Mouse (Mus musculus) granulocyte monocyte progenitor cell, adult 5-6 weeks (primary cell): ENCODE results near the gene Fam155a. TPM values are rescaled to one million over a fixed set of nuclear protein-coding genes. Genes with fewer than 3 reads are reported as not detected.
A peak's percentile ranks its signal among the peaks of the same experiment; 100 is the strongest.
"Not testable (repeated sequence)": the region's sequence is repeated elsewhere in the genome, so short reads cannot be mapped to it uniquely, and the experiment has no call there.

Experiments
- ATAC-seq: replicated peaks from 2 replicates; pipeline ENCODE4 v1.8.0; 2016; ENCODE audit warnings: mild to moderate bottlenecking, moderate TSS enrichment, inconsistent platforms; ENCODE audit not compliant: poor library complexity, severe bottlenecking
- total RNA-seq, 2 experiments: library from RNA; stranded (forward) in 1 of 2; stranded (reverse) in 1 of 2; fragments of 200-712, 200-1000 nt in 1 of 2; fragments of >200 nt in 1 of 2; fragmentation: Nextera tagmentation in 1 of 2; gene quantifications; 2 replicates each; pipeline ENCODE4 v1.2.3; 2014 to 2017

Fam155a gene
- total RNA-seq (2014; fragmentation: Nextera tagmentation) (not detected in 2 replicates), total RNA-seq (2017) (not detected in 2 replicates)

DNA sequence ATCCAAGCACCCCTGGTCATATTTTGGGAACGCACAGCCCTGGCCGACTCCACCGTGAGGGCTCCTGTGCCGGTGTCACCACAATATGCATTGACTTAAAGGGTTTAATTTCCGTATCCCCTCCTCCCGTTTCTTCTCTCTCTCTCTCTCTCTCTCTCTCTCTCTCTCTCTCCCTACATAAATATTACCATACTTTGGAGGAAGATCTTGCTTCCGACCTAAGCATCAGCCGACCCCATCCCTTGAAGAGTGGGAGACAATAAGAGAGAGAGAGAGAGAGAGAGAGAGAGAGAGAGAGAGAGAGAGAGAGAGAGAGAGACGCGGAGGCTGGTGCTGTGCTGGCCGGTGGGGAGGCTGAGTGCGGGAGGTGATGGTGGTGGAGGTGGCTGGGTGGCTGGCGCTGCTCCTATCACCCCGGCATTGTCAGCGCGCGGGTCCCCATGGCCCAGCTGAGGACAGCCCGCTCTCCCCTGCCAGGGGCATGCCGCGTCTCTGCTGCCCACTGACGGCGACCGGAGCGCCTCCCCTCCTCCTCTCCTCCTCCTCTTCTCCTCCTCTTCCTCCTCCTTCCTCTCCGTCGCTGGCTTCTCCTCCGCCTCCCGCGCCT is at the start of gene Fam155a:
Gene Fam155a (minus strand): TSS at position 163 of the 607 bp plus-strand sequence.
- no peak for ATAC-seq

DNA sequence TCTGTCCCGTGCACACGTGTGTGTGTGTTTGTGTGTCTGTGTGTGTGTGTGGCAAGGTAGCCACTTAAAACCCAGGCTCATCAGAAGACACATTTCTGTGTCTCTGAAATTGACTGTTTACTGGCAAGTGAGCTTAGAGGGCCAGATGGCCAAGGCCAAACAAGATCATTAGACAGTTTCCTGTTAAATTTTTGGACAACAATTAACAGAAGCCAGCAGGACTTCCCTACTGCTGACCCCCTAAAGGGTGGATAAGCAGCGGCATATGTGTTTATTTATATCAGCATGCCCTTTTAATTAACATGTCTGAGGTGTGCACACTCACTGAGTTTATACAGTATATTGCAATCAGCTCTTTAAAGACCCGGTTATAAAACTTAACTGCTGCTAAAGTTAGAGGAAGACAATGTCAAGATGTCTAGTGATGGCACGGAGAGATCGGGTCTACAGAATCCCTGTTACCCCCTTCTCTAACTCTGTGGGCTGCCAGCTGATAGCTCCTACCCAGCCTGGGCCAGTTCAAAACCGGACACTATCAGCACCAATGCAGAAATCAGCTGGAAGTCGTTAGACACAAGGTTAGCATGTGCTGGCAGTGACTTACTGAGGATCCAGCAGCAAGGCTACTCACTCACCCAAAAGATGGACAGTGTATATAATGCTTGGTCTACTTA is 42.4 kb upstream of the Fam155a start:
- no peak for ATAC-seq

DNA sequence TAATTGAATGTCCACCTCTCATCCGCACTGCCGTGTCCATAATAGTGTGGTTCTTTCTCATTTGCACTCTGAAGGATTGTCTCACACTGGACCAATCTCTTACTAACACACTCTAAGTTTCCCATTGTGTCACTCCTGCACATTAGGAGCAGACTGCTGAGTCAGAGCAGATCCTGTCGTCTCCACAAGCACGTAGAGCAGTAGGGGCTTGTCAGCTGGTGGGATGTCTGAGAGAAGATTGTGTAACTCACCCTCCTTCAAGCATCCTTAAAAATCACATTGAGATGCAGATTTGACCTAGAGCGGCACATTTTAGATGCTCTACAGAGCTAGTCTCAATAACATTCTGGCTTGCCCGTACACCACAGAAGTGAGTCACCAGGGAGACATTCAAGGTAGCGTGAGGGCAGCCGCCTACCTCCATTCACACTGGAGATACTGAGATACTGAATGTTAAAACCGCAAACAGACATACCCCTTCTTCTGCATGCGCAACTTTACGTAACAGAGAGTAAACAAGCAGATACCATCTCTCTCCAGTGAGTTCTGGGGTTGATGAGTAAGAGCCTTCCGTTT is 40.1 kb upstream of the Fam155a start:
- ATAC-seq = no peak

DNA sequence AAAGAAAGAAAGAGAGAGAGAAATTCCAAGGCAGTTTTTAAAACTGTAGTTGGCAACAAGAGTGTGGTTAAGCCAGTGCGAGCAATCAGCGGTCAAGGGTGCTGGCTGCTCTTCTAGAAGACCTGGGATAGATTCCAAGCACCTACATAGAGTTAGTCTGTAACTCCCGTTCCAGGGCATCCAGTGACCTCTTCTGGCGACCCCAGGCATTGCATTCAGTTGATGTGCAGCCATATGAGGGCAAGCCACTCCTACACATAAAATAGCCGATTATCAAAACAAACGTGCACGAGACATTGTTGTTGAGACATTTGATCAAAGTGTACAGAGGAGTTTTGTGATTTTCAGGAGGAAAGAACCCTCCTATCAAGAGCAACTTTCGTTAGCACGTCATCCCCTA is 37.6 kb upstream of the Fam155a start:
- no peak for ATAC-seq

DNA sequence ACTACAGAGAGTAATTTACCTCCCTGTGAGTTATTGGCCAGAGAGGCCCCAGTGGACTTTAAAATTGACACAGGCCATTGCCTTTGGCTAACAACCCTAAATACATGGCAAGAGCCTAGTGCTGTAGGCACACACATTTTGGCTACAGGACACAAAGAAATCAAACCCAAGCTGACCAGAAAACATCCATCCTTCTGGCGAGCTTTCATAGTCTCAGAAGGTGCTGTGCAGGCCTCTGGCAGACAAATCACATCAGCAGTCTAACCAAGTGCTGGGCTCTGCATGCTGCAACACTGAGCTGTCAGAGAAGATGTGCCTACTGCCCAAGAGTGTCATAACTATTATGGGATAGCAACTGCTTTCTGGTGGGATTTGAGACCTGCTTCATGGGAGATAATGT is 34.7 kb upstream of the Fam155a start:
- ATAC-seq = no peak

DNA sequence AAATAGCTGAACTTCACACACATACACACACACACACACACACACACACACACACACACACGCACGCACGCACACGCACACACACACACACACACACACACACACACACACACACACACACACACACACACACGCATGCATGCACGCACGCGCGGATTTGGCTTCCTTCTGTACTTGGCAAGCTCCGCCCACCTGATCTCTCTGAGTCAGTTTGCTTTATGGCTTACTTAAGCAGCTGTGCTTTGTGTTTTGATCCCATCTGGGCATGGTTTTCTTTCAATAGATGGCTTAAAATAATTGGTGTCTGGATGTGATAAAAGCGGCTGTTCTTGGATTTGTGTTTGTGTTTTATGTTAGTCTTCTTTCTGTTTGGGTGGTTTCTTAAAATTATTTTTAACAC is 29.4 kb upstream of the Fam155a start:
- not testable (repeated sequence) for ATAC-seq

DNA sequence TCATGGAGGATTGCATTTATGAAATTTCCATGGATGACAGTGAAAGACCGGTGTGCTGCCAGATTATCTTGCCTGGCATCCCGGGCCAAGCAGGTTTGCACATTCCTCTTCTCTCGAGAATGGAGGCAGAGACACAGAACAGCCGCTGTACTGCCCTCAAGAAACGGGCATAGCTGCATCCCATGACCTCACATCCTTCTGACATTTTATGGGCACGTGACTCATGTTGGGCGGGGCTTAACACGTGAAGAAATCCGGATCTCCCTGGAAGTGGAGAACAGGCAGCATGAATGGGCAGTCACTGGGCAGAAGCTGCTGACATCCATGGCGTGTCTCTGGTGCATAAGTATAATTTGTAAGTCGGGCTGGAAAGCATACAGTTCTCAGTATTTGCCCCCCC is 29.0 kb upstream of the Fam155a start:
- ATAC-seq = no peak

DNA sequence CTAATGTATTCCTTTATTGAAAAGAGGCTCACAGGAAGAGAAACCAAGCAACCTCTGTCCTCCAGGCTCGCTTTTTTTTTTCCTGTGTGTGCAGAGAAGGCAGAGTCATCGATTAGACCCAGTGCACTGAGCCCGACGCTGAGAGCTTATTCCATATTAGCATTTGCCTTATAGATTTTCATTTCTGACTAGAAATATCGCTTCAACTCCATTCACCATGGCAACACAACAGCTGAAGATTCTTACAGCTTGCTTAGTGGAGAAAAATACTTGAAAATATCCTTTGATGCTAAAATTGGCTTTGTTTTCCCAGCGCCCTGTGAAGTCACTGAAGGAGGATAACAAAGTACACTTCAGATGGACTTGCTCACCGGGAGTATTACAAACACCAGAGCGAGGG is 26.6 kb upstream of the Fam155a start:
- no peak for ATAC-seq

DNA sequence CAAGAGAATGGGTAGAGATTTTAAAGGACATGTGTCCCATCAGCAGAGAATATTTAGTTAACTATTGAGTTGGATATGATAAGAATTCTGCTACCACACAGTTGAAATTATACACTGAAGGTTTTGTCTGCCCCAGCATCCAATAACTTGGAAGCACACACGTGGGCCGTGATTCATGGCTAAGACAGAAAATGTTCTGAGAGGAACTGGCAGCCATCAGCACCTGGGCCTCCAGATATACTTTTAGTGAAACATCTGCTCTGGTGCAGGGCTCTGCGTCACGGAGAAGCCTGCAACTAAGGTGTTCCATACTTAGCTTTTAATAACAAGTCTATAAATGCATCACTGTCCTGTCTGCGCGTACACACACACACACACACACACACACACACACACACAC is 24.8 kb upstream of the Fam155a start:
- ATAC-seq = no peak

DNA sequence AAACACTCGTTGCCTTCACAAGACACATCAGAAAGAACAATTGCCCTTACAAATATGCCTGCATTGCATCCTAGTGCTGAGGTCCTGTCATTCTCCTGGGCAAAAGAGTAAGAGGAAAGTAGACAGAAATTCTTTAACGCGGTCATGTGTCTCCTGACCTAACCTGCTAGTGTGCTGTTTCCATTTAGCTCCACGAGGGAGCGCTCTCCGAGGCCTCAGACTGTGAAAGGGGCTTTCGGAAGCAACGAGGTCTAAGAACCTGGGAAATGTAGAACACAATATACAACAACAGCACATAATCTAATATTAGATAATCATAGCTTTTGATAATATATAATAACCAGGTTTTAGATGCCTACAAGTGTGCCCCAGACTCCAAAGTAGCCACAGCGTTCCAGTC is 22.4 kb upstream of the Fam155a start:
- no peak for ATAC-seq

DNA sequence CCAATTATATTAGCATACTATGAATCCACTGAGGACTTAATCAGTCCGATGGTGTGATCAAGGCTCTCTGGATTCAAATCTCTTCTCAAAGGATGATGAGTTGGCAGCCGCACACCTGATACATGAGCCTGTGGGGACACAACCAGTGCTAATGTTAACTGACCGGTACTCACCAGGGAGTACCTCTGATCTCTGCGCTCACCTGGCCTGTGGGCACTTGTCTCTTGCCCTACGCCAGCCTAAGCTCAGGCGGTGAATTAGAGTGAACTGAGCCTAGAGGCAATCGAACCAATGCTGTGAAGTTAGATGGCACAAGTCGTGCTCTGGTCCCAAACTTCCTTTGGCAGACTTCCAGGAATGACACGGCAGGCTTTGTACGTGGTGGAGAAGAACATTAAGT is 9.4 kb upstream of the Fam155a start:
- no peak for ATAC-seq

DNA sequence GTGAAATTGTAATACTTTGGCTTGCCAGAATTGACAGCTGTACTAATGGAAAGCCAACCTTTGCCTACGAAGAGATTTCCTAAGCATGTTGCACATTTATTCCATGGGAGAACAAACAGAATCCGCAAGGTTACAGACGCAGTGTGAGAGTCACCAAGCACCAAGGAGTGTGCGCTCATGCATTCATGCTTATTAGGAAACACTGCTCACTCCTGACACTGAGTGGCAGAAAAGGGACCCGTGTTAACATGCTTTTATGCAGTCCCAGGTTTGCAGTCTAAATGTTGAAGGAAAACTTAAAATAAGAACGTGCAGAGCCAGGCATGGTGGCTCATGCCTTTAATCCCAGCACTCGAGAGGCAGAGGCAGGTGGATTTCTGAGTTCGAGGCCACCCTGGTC is 7.2 kb upstream of the Fam155a start:
- ATAC-seq = no peak

DNA sequence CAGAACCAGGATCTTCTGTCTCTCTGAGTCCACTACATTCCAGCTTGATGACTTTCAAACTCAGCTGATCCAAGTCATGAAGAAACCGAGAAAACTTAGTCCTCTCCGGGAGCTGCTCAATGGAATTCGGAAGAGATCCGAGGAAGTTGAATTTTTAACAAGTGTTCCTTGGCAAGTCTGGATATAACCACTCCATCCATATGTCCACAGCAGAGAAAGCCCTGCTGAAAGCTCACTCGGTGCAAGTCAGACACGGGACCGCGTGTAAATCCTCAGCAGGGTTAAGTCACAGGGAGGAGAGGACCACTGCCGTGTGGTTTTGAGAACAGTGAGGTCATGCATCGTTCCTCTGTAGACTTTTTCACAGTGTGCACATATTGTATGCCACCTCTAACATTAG is 5.9 kb upstream of the Fam155a start:
- no peak for ATAC-seq

DNA sequence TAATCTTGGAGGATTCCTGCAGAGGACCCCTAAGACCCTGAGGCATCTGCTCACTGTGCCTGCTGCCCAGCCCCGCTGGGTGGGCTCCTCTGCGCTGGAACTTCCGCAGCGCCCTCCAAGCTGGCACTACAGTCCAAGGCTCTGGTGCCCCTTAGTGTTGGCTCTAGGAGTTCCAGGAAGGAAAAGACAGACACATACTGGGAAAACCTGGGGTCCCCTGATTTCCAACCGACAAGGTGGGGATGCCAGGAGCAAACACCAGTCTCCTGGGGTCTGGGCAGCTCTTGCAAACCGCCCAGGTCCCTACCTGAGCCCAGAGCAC is 1.5 kb upstream of the Fam155a start:
- no peak for ATAC-seq

DNA sequence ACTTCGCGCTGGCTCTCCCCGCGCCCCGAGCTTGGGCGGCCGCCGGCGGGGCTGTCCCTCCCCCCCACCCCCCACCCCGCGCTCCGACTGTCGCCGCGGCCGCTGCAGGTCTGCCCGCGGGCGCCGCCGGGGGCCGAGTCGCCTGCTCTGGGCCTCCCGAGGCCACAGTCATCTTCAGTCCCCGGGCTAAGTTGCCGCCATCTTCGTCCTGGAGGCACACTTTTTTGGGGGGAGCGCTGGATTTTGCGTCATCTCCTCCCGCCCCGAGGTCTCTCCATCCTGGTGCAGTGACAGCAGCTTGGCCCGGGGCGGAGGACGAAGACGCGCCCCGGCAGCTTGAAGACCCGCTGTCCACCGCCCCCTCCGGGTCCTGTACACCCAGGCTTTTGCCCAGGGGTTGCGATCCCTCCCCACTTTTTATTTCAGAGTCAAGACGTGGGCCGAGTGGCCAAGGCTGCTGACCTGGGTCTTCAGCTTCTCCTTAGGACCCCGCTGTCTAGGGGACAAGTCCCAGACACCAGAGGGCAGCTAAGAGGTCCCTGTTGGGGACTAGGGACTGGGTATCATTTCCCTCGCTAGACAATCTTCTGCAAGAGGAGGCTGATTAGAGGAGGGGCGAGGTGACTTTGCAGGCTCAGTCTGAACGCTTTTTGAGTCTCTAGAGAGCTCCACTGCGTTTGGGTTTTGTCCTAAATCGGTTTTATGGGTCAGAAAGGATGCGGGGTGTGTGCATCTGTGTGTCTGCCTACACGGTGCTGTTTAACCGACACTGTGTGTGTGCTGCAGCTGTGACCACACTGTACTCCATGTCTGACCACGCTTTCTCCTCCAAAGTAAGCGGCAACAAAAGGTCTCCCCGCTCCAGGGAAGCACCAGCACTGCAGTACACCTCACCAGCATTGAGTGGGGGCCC is 901 bp upstream of the Fam155a start:
- ATAC-seq = no peak

DNA sequence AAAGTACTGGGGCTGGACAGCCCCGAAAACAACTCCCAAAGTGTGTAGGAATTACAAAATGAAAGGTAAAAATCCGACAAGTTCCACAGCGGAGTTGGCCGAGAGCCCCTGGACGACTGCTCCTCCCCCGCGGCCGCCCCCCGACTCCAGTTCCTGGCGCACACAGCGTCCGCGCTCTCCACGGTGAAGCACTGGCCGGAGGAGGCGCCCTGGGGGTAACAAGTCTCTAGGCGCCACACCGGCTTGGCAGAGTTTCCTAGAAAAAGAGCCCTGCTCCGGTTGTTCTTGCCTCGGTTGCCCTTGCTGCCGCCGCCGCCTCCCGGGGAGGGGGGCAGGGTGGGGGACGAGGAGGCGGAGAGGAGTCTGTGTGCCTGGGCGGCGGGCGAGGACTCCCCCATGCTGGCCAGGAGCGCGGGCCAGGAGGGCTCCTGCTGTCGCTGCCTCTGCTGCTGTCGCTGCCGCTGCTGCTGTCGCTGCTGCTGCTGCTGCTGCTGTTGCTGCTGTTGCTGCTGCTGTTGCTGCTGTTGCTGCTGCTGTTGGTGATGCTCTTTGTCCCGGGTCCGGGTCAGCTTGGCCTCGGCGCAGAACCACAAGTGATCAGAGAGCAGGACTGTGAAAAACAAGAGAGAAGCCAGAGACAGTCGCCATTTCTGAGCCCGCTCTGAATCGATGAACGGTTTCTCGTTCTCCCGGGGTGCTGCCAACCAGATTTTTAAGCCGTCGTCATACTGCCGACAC is 531 bp downstream of the Fam155a start:
- no peak for ATAC-seq

DNA sequence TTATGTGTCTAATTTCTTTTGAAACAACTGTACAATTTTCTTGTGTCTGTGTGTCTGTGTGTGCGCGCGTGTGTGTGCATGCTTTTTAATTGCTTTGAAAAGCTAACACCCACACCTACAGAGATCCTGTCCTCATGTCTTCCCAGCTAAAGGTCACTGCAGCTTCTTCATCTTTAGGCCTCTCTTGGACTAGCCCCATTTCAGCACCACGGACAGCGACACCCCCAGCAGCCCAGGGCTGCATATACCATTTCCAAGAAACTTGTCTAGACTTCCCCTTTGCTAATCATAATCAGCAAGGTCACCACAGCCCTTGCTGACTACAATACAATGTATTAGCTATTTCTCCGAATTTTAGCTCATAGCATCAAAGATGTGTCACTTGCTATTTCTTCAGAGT is 1.9 kb downstream of the Fam155a start:
- peak; percentile 48; the same call in 1 of the 2 replicates for ATAC-seq

DNA sequence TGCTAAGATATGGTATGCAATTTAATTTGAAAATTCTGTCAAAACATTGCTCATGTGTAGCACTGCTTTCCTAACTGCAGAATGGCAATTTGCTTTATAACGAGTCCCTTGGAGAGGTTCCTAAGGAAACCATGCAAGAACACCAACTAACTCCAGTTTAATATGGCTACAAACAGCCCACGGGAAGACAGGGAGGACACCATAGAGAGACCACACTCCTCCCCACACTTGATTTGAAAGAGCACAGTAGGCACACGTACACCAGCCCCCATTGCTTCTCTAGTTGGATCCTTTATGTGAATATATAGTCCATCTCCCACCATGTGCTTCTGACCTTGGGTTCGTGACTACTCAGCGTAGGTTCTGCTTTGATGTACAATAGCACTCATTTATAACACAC is 35.8 kb downstream of the Fam155a start:
- no peak for ATAC-seq

DNA sequence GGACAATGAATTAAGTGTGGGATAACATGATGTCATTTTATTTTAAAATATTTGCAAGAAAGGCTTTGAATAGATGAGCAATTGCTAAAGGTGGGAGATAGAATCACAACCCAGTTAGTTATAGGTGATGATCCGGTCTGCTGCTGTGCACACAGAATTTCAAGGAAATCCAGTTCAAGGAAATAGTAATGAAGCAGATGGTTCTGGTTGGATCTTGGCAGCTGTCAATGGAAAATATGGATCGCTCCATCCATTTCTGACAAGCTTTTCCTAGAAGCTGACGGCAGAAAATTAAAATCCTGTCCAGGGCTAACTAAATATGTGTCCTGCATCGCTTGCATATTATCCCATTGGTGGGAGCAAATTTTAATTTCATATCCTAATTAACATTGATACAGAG is 61.2 kb downstream of the Fam155a start:
- no peak for ATAC-seq

DNA sequence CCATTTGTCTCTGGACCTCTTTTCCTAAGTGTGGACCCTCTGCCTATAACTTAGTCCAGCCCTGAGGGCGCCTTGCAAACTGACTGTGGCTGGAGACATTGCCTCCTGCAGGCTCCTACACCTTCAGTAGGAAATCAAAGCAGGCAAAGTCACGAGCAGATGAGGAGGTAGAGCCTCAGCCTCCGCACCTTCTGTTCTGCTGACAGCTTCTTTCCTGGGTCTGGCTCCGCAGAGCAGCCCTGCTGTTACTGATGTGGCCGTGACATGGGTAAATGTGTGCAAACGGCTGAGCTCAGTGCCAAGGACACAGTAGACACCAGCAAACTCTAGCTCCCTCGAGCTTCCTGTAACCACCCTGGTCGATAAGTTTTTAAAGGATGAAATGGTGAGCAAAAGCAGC is 63.5 kb downstream of the Fam155a start:
- ATAC-seq = no peak
